Mouse (Mus musculus) bone marrow, adult 2 months (tissue): ENCODE results near the gene Smg9.

Experiments
- CTCF ChIP-seq: fragments of 200-500 bp; IDR thresholded peaks from 2 replicates; pipeline ENCODE4 v1.5.1; 2011; ENCODE audit warnings: low read length, control low read depth; ENCODE audit not compliant: control insufficient read depth, insufficient read depth
- POLR2A ChIP-seq: fragments of 200-500 bp; IDR thresholded peaks from 2 replicates; pipeline ENCODE4 v1.6.1; 2011; ENCODE audit warnings: low read depth, mild to moderate bottlenecking, control low read depth, low read length, borderline replicate concordance; ENCODE audit not compliant: control insufficient read depth

GRCm38 (mm10) chr7:24422251-24422650, 22.8 kb downstream of the Smg9 start:
- TF ChIP-seq POLR2A (no peak), CTCF (no peak)
